Mouse (Mus musculus) intestine, embryonic 14.5 days (tissue): Measurements from ENCODE around the gene Epc2. TPM values are rescaled to one million over a fixed set of nuclear protein-coding genes. Genes with fewer than 3 reads are reported as not detected.

ENCODE experiments used
- ATAC-seq: fragments of 200-750 bp; cut with Nextera tagmentation; replicated peaks from 2 replicates; pipeline ENCODE4 v1.8.0; 2017; ENCODE audit warnings: low read depth, moderate number of reproducible peaks, moderate TSS enrichment, moderate library complexity; ENCODE audit not compliant: low FRiP score, low TSS enrichment
- DNase-seq: peaks from one replicate; pipeline ENCODE4 v3.0.0-alpha.2; 2018; ENCODE audit warnings: low spot score
- H3K27ac ChIP-seq: fragments of 300-500 bp; sonication (generic); 2 replicates; pipeline ENCODE4 v1.5.1; 2014; ENCODE audit warnings: low read depth, mild to moderate bottlenecking, control low read depth
- H3K27me3 ChIP-seq: fragments of 300-500 bp; sonication (generic); replicated peaks from 2 replicates; pipeline ENCODE4 v1.6.1; 2014; ENCODE audit warnings: low read length, control low read depth; ENCODE audit not compliant: control insufficient read depth, insufficient read depth
- H3K36me3 ChIP-seq: fragments of 300-500 bp; sonication (generic); 2 replicates; pipeline ENCODE4 v1.6.1; 2014; ENCODE audit warnings: low read length, control low read depth; ENCODE audit not compliant: control insufficient read depth, insufficient read depth
- H3K4me1 ChIP-seq: fragments of 300-500 bp; sonication (generic); replicated peaks from 2 replicates; pipeline ENCODE4 v1.6.1; 2014; ENCODE audit warnings: low read length, control low read depth, mixed read lengths; ENCODE audit not compliant: control insufficient read depth, insufficient read depth
- H3K4me2 ChIP-seq: fragments of 300-500 bp; sonication (generic); 2 replicates; pipeline ENCODE4 v1.6.1; 2014; ENCODE audit warnings: low read length
- H3K4me3 ChIP-seq: fragments of 300-500 bp; sonication (generic); 2 replicates; pipeline ENCODE4 v1.5.1; 2014; ENCODE audit warnings: low read depth, low read length, control low read depth, mixed read lengths
- H3K9ac ChIP-seq: fragments of 300-500 bp; sonication (generic); 2 replicates; pipeline ENCODE4 v1.6.1; 2014; ENCODE audit warnings: mild to moderate bottlenecking, low read length
- H3K9me3 ChIP-seq: fragments of 300-500 bp; sonication (generic); 2 replicates; pipeline ENCODE4 v1.6.1; 2016; ENCODE audit warnings: low read length, control low read depth; ENCODE audit not compliant: control insufficient read depth
- WGBS: fragments of 180-500 bp; shearing (Covaris S2); extraction: QIAGEN DNeasy Blood & Tissue Kit; methylation state at CpG from one replicate; pipeline ENCODE4 v1.1.7; 2014; 5-methylcytosine and 5-hydroxymethylcytosine counted together
- polyA plus RNA-seq: library from polyadenylated mRNA; unstranded; fragments of >200 nt; fragmentation: Nextera tagmentation; extraction: Ambion mirVana; gene quantifications from 2 replicates; pipeline ENCODE4 v1.2.1, GENCODE M21; 2014

Epc2 gene
- polyA plus RNA-seq, 1 experiment from 2014 or later: 8.7 TPM

DNA sequence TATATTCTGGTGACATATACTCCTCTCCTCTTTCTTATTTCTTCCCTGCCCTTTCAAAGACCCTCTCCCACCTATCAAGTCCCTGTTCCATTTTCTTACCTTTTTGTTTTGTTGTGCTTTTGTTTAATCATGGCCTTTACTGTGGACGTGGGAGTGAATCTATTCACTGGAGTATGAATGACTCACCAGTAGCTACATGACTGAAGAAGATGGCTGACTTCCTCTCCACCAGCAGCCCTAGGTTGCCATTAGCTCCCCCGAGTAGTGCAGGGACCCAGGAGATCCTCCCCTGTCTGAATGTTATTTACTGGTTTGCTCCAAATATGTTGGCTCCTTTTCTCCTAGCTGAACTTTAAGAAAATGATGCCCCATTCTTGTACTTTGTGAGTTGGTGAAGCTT, 86.8 kb downstream of the Epc2 start:
- Histone ChIP-seq H3K36me3 (peaks cover 21% of the 10 kb centered on the region), H3K27me3 (no peaks in the 10 kb centered on the region), H3K4me2 (no peak overlapping the region), H3K4me3 (no peak overlapping the region), H3K4me1 (no peaks in the 10 kb centered on the region), H3K9me3 (no peaks in the 10 kb centered on the region), H3K27ac (no peak overlapping the region), H3K9ac (no peak overlapping the region)
- 67% methylated on average over 2 of the region's 2 CpGs for WGBS
- ATAC-seq (no peak), DNase-seq (no peak)

DNA sequence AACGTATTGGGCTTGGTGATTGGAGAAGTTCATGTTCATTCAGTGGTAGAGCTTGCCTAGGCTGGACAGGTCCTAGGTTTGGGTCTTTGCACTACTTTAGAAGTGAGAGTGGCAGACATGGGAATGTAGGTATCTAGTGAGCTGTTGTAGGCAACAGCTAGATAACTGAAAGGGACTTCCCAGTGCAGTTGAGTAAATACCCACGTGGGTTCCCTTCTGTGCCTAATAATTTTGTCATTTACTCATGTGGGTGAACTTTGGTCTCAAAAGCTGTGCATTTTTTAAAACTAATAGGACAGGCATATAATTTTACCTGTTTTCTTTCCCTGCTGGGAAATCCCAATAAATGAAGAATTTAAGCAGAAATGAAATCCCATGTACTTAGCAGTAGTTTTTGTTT, 88.5 kb downstream of the Epc2 start:
- Histone ChIP-seq H3K4me1 (no peaks in the 10 kb centered on the region), H3K27ac (no peak overlapping the region), H3K9me3 (no peaks in the 10 kb centered on the region), H3K36me3 (peaks cover 18% of the 10 kb centered on the region), H3K4me3 (no peak overlapping the region), H3K9ac (no peak overlapping the region), H3K27me3 (no peaks in the 10 kb centered on the region), H3K4me2 (no peak overlapping the region)
- WGBS: 89% methylated on average over 2 of the region's 2 CpGs
- DNase-seq (no peak), ATAC-seq (no peak)

DNA sequence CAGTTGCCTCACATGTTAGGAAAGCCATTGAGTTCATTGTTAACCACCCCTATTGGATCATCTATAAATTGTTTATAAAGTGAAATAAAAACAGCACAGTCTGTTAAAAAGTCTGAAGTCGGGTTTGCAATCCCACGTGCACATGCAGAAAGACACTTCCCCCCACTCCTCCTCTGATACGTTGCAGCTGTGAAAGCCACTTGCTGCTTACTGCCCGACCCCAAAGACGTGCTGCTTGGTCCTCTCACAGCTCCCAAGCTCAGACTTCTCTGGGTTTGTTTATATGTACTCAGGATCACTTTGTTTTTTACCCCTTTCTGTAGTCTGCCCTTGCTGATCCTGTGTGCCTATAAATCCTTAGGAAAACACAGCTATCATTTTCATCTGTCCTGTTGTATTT, 96.5 kb downstream of the Epc2 start:
- H3K9ac ChIP-seq: no peak overlapping the region
- H3K9me3 ChIP-seq: no peaks in the 10 kb centered on the region
- H3K27me3 ChIP-seq: no peaks in the 10 kb centered on the region
- H3K4me3 ChIP-seq: no peak overlapping the region
- H3K36me3 ChIP-seq: peaks cover 44% of the 10 kb centered on the region
- WGBS: 41% methylated on average over 5 of the region's 5 CpGs
- no peak overlapping the region for H3K4me2 ChIP-seq
- H3K27ac ChIP-seq: no peak overlapping the region
- H3K4me1 ChIP-seq: peaks cover 4% of the 10 kb centered on the region
- ATAC-seq: no peak
- DNase-seq: no peak

DNA sequence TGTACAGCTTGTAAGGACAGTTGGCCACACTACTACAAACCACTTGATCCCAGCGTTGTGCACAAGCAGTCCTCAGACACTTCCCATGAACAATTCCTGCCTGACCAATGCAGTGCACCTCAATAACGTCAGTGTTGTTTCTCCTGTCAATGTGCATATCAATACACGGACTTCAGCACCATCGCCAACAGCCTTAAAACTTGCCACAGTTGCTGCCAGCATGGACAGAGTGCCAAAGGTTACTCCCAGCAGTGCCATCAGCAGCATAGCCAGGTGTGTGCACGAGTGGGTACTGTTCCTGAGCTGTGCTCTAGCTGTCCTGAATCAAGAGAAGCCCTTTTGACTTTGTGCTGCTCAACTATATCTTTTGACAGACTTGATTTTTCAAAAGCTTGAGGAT, 97.2 kb downstream of the Epc2 start:
- DNase-seq (no peak), ATAC-seq (no peak)
- H3K27me3 ChIP-seq: no peaks in the 10 kb centered on the region
- WGBS: 84% methylated on average over 5 of the region's 5 CpGs
- H3K9ac ChIP-seq: no peak overlapping the region
- no peak overlapping the region for H3K27ac ChIP-seq
- no peaks in the 10 kb centered on the region for H3K9me3 ChIP-seq
- no peak overlapping the region for H3K4me3 ChIP-seq
- no peak overlapping the region for H3K4me2 ChIP-seq
- peaks cover 48% of the 10 kb centered on the region for H3K36me3 ChIP-seq
- peaks cover 4% of the 10 kb centered on the region for H3K4me1 ChIP-seq

DNA sequence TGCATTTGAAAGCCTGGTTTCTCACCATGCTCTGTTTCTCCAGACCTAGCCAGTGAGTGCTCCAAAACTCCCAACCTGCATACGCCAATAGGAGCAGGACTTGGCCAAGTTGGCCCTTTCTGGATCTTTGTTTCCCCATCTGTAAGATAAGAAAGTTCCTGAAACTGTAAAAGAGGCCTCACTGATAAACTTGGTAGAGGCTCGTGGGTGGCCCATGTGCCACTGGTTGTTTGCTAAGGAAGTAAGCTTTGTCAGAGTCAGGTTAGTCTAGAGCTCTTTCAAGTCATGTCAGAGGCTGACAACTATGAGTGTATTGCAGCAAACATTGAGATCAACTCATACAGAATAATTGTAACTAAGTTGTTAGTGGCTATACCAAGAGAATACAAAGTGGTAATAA, 101.8 kb downstream of the Epc2 start:
- no peak for ATAC-seq
- H3K36me3 ChIP-seq: peaks cover 21% of the 10 kb centered on the region
- no peaks in the 10 kb centered on the region for H3K9me3 ChIP-seq
- 80% methylated on average over 2 of the region's 2 CpGs for WGBS
- H3K4me2 ChIP-seq: no peak overlapping the region
- no peak overlapping the region for H3K9ac ChIP-seq
- no peaks in the 10 kb centered on the region for H3K27me3 ChIP-seq
- H3K4me1 ChIP-seq: no peaks in the 10 kb centered on the region; the same call in 1 of the 2 replicates
- no peak overlapping the region for H3K4me3 ChIP-seq
- DNase-seq: no peak
- H3K27ac ChIP-seq: no peak overlapping the region

DNA sequence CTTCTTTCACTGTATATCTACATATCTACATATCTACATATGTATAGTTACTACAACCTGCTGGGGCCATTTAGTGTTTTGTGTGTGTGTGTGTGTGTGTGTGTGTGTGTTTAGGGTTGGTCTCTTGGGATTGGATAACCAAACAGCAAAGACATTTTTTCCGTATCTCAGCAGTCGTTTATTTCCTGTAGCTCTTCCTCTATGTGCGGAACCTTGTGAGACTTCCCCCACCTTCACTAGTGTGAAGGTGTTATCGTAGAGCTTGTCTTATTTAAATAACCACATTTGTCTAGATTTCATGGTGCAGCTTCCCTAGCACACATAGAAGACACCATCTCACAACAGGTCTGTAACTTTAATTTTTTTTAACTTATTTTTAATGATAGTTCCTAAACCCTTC, 106.1 kb downstream of the Epc2 start:
- Histone ChIP-seq H3K4me3 (no peak overlapping the region), H3K9ac (no peak overlapping the region), H3K27me3 (no peaks in the 10 kb centered on the region), H3K36me3 (peaks cover 7% of the 10 kb centered on the region; the same call in 1 of the 2 replicates), H3K4me1 (no peaks in the 10 kb centered on the region), H3K9me3 (no peaks in the 10 kb centered on the region), H3K4me2 (no peak overlapping the region), H3K27ac (no peak overlapping the region)
- 90% methylated on average over 4 of the region's 4 CpGs for WGBS
- ATAC-seq (no peak), DNase-seq (no peak)

DNA sequence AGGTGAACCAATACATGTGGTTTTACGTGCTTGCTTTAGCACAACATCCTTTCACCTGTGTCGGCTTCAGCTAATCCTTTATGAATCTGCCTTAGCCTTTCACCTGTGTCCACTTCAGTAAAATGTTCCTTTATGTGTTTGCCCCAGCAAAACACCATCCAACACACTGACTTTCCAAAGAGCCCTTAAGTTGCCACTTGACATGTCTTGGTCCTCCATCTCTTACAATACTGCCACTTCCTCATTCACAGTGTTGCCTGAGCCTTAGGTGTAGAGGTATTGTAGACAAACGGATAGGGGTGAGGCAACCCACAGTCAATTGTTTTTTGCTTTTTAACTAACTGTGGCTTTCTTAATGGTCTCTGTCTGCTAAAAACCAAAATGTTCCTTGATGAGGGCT, 107.1 kb downstream of the Epc2 start:
- WGBS: 94% methylated on average over 3 of the region's 3 CpGs
- H3K36me3 ChIP-seq: no peaks in the 10 kb centered on the region
- no peak overlapping the region for H3K9ac ChIP-seq
- H3K4me3 ChIP-seq: no peak overlapping the region
- no peaks in the 10 kb centered on the region for H3K4me1 ChIP-seq
- DNase-seq: no peak
- H3K27me3 ChIP-seq: no peaks in the 10 kb centered on the region
- ATAC-seq: no peak
- no peaks in the 10 kb centered on the region for H3K9me3 ChIP-seq
- no peak overlapping the region for H3K27ac ChIP-seq
- H3K4me2 ChIP-seq: no peak overlapping the region

DNA sequence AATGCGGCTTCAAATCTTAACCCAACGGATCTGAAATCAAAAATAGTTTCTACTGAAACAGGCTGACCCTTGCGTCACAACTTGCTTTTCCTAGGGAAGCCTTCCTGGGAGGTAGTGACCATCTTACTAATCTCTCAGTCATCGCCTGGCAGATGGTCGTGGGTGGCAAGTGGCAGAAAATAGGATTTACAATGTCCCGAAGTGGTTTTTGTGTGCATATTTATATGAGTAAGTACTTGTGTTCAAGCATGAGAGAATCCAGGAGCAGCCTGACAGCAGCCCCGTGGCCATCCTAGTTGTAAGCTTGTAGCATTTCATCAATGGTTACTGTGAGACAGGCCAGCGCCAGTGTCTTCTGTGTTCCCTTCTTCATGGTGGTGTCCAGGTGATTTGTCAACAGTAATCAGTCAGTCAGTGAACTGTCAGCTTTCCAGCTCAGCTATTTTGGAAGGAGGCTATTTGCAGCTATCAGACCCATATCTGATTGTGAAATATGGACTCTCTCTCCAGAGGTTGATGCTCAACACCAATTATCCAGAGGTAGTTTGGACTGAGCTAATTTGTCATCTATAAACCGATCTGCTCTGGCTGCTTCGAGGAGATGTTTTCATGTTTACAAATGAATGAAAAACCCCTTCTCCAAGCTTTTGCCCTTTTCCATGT, 111.5 kb downstream of the Epc2 start:
- H3K4me3 ChIP-seq: no peak overlapping the region
- H3K9me3 ChIP-seq: no peaks in the 10 kb centered on the region
- H3K36me3 ChIP-seq: no peaks in the 10 kb centered on the region
- no peak overlapping the region for H3K9ac ChIP-seq
- ATAC-seq (no peak), DNase-seq (no peak)
- no peaks in the 10 kb centered on the region for H3K4me1 ChIP-seq
- H3K27me3 ChIP-seq: no peaks in the 10 kb centered on the region
- no peak overlapping the region for H3K27ac ChIP-seq
- no peak overlapping the region for H3K4me2 ChIP-seq
- WGBS: 42% methylated on average over 10 of the region's 10 CpGs
